Mouse (Mus musculus): Measurements from ENCODE around the gene Mybl2.

GRCm38 (mm10) chr2:163102900-163103653, 48.6 kb downstream of the Mybl2 start:
- TF ChIP-seq CTCF (IDR thresholded peaks at IDR 0.05; ENCODE audit: low read depth, low read length): no peak
- TF ChIP-seq POLR2A (IDR thresholded peaks at IDR 0.05; ENCODE audit: extremely low read depth, insufficient read depth, low read length): no peak

Measured in liver, adult 2 months (tissue).